Mouse (Mus musculus): ENCODE measurements around the gene Bicral. TPM values are rescaled to one million over a fixed set of nuclear protein-coding genes. Genes with fewer than 3 reads are reported as not detected.

Bicral gene
- total and polyA plus RNA-seq, 2 experiments from 2014 or later, result 7.0 to 31.6 TPM

DNA sequence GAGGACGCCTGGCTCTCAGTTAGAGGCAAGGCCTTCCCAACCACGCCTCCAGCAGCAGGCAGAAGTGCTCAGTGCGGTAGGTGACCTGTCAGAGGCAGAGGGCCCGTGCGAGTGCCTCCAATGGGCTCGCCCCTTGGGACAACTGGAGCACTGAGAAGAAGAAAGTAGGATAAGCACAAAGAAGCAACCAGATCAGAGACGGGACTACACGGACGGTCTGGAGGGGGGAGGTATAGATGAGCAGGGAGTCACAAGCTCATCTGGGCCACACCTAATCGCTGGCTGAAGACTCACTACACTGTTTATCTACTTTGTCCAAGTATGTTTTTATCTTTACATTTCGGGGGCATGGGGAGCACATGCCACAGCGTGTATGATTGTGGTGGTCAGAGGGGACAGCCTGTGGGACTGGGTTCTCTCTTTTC, 40.5 kb downstream of the Bicral start:
- Histone ChIP-seq H3K4me1 (ENCODE audit: insufficient read depth, low read length) (no peaks in the 10 kb centered on the region), H3K27ac (ENCODE audit: low read depth, low read length) (no peak overlapping the region), H3K27me3 (ENCODE audit: insufficient read depth, low read length) (no peaks in the 10 kb centered on the region), H3K4me2 (ENCODE audit: low read depth, low read length, poor library complexity, severe bottlenecking) (no peak overlapping the region), H3K4me3 (ENCODE audit: low read depth, low read length) (no peak overlapping the region), H3K36me3 (ENCODE audit: insufficient read depth, low read length) (peaks cover 37% of the 10 kb centered on the region), H3K9me3 (ENCODE audit: low read length) (no peaks in the 10 kb centered on the region), H3K9ac (replicated peaks; ENCODE audit: low read length, poor library complexity, severe bottlenecking) (no peak overlapping the region)
- no peak for ATAC-seq (ENCODE audit: low FRiP score)
- 93% methylated on average over 12 of the region's 12 CpGs for WGBS
- DNase-seq (ENCODE audit: low spot score), result no peak
- no peak for TF ChIP-seq CTCF (IDR thresholded peaks at IDR 0.05)

DNA sequence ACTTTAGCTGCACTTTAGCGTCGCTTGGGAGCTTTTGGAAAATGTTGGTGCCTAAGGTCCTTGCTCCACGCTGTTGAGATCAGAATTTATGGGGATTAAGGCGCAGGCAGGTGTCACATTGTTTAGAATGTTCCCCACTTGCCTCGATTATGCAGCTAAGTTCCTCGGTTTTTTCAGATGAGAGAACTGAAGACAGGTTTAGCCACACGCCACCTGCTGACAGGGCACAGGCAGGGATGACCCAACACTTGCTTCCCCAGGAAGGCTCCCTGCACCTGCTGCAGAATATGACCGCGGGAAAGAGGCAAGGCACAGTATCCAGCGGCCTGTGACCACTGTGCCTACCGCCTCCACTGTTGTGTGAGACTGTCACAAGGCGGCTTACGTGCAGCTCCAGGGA, 42.0 kb downstream of the Bicral start:
- no peaks in the 10 kb centered on the region for H3K9me3 ChIP-seq (ENCODE audit: low read length)
- DNase-seq (ENCODE audit: low spot score), result no peak
- H3K27ac ChIP-seq (ENCODE audit: low read depth, low read length), result no peak overlapping the region
- H3K36me3 ChIP-seq (ENCODE audit: insufficient read depth, low read length), result peaks cover 45% of the 10 kb centered on the region
- H3K9ac ChIP-seq (replicated peaks; ENCODE audit: low read length, poor library complexity, severe bottlenecking), result no peak overlapping the region
- ATAC-seq (ENCODE audit: low FRiP score), result no peak
- no peak overlapping the region for H3K4me2 ChIP-seq (ENCODE audit: low read depth, low read length, poor library complexity, severe bottlenecking)
- 67% methylated on average over 13 of the region's 13 CpGs for WGBS
- H3K4me1 ChIP-seq (ENCODE audit: insufficient read depth, low read length), result no peaks in the 10 kb centered on the region
- no peaks in the 10 kb centered on the region for H3K27me3 ChIP-seq (ENCODE audit: insufficient read depth, low read length)
- no peak overlapping the region for H3K4me3 ChIP-seq (ENCODE audit: low read depth, low read length)
- no peak for TF ChIP-seq CTCF (IDR thresholded peaks at IDR 0.05)

DNA sequence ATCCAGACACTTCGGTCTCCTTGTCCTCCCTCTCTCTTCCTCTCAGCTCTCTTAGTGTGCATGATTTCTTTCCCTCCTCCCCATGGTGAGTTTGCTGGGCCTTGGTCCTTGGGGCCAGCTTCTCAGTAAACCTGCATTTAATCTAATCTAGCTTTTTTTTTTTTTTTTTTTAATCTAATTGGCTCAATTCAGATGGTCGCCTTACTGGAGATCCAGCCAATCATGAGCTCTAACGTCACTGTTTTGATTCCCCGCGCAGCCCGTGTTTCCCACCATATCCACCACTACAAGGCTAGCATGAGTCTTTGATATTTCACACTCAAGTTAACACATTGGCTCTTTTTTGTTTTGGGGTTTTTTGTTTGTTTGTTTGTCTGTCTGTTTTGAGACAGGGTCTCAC, 43.8 kb downstream of the Bicral start:
- DNase-seq (ENCODE audit: low spot score) (no peak), ATAC-seq (ENCODE audit: low FRiP score) (no peak)
- Histone ChIP-seq H3K27me3 (ENCODE audit: insufficient read depth, low read length) (no peaks in the 10 kb centered on the region), H3K4me2 (ENCODE audit: low read depth, low read length, poor library complexity, severe bottlenecking) (no peak overlapping the region), H3K9me3 (ENCODE audit: low read length) (no peaks in the 10 kb centered on the region), H3K4me3 (ENCODE audit: low read depth, low read length) (no peak overlapping the region), H3K27ac (ENCODE audit: low read depth, low read length) (no peak overlapping the region), H3K9ac (replicated peaks; ENCODE audit: low read length, poor library complexity, severe bottlenecking) (no peak overlapping the region), H3K36me3 (ENCODE audit: insufficient read depth, low read length) (peaks cover 42% of the 10 kb centered on the region), H3K4me1 (ENCODE audit: insufficient read depth, low read length) (no peaks in the 10 kb centered on the region)
- TF ChIP-seq CTCF (IDR thresholded peaks at IDR 0.05), result no peak
- WGBS, result 92% methylated on average over 6 of the region's 6 CpGs

DNA sequence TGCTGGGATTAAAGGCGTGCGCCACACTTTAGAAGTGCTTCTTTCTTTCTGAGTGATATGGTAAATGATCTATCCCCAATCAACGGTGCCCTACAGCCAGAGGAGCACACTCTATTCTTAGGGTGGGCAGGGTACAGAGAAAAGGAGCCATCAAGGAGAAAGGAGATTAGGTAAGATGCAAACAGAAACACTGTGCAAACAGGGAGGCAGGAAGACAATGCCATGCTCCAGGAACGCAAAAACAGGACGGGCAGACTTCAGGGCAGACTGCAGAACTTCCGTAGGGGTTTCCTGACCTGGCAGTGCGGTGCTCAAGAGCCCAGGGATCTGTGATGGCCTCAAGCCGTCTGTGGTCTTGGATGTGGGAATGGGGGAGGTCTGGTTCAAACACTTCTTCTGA, 44.6 kb downstream of the Bicral start:
- ATAC-seq (ENCODE audit: low FRiP score) (no peak), DNase-seq (ENCODE audit: low spot score) (no peak)
- WGBS, result 84% methylated on average over 8 of the region's 8 CpGs
- peaks cover 47% of the 10 kb centered on the region for H3K36me3 ChIP-seq (ENCODE audit: insufficient read depth, low read length)
- H3K27me3 ChIP-seq (ENCODE audit: insufficient read depth, low read length), result no peaks in the 10 kb centered on the region
- no peak overlapping the region for H3K4me2 ChIP-seq (ENCODE audit: low read depth, low read length, poor library complexity, severe bottlenecking)
- no peaks in the 10 kb centered on the region for H3K4me1 ChIP-seq (ENCODE audit: insufficient read depth, low read length)
- TF ChIP-seq CTCF (IDR thresholded peaks at IDR 0.05), result no peak
- no peak overlapping the region for H3K27ac ChIP-seq (ENCODE audit: low read depth, low read length)
- H3K4me3 ChIP-seq (ENCODE audit: low read depth, low read length), result no peak overlapping the region
- no peak overlapping the region for H3K9ac ChIP-seq (replicated peaks; ENCODE audit: low read length, poor library complexity, severe bottlenecking)
- H3K9me3 ChIP-seq (ENCODE audit: low read length), result no peaks in the 10 kb centered on the region

DNA sequence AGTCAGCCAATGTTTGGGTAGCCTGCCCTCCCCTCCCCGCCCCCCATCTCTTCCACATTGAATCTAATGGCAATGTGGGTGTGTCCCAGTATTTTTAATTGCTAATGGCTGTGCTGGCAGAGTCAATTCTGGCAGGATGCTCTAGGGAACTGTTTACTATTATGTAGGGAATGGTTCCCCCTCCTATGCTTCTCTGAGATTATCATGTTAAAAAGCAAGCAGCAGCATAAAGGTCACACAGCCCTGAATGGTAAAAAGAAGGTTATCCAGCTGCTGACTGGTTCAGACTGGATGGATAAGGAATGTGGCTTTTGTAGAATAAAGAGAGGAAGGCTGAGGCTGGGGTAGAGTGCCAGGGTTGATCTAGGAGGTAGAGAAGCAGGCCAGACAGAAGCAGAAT, 45.8 kb downstream of the Bicral start:
- no peak overlapping the region for H3K4me3 ChIP-seq (ENCODE audit: low read depth, low read length)
- WGBS, result 88% methylated on average over 1 of the region's 1 CpGs
- no peak for TF ChIP-seq CTCF (IDR thresholded peaks at IDR 0.05)
- H3K27ac ChIP-seq (ENCODE audit: low read depth, low read length), result no peak overlapping the region
- H3K36me3 ChIP-seq (ENCODE audit: insufficient read depth, low read length), result peaks cover 52% of the 10 kb centered on the region
- no peak for DNase-seq (ENCODE audit: low spot score)
- H3K9me3 ChIP-seq (ENCODE audit: low read length), result no peaks in the 10 kb centered on the region
- H3K4me1 ChIP-seq (ENCODE audit: insufficient read depth, low read length), result no peaks in the 10 kb centered on the region
- no peak overlapping the region for H3K9ac ChIP-seq (replicated peaks; ENCODE audit: low read length, poor library complexity, severe bottlenecking)
- no peak overlapping the region for H3K4me2 ChIP-seq (ENCODE audit: low read depth, low read length, poor library complexity, severe bottlenecking)
- ATAC-seq (ENCODE audit: low FRiP score), result no peak
- H3K27me3 ChIP-seq (ENCODE audit: insufficient read depth, low read length), result no peaks in the 10 kb centered on the region

GRCm38 (mm10) chr17:46810672-46811071, 47.6 kb downstream of the Bicral start:
- no peaks in the 10 kb centered on the region for H3K4me1 ChIP-seq (ENCODE audit: insufficient read depth, low read length)
- H3K4me3 ChIP-seq (ENCODE audit: low read depth, low read length), result no peak overlapping the region
- 90% methylated on average over 3 of the region's 3 CpGs for WGBS
- H3K9me3 ChIP-seq (ENCODE audit: low read length), result no peaks in the 10 kb centered on the region
- ATAC-seq (ENCODE audit: low FRiP score) (no peak), DNase-seq (ENCODE audit: low spot score) (no peak)
- no peaks in the 10 kb centered on the region for H3K27me3 ChIP-seq (ENCODE audit: insufficient read depth, low read length)
- H3K4me2 ChIP-seq (ENCODE audit: low read depth, low read length, poor library complexity, severe bottlenecking), result no peak overlapping the region
- no peak for TF ChIP-seq CTCF (IDR thresholded peaks at IDR 0.05)
- H3K9ac ChIP-seq (replicated peaks; ENCODE audit: low read length, poor library complexity, severe bottlenecking), result no peak overlapping the region
- peaks cover 53% of the 10 kb centered on the region for H3K36me3 ChIP-seq (ENCODE audit: insufficient read depth, low read length)
- no peak overlapping the region for H3K27ac ChIP-seq (ENCODE audit: low read depth, low read length)
